Mouse (Mus musculus): ENCODE data around the gene Ryr2.
"Not testable (repeated sequence)": the region's sequence is repeated elsewhere in the genome, so short reads cannot be mapped to it uniquely, and the experiment has no call there.

Gene Ryr2

DNA sequence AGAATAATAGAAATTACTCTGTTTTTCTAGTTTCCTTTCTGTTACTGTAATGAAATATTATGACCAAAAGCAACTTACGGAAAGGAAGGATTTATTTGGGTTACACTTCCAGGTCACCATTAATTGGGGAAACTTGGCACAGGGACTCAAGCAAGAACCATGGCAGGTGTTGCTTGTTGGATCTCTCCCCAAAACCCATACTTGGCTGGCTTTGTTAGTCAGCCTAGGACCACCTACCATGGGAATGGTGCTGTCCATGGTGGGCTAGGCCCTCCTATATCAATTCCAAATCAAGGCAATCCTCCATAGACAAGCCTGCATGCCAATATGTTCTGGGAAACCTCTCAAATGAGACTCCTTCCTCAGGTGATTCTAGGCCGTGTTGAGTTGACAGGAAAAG, 237.3 kb downstream of the Ryr2 start:
- DNase-seq: no peak

DNA sequence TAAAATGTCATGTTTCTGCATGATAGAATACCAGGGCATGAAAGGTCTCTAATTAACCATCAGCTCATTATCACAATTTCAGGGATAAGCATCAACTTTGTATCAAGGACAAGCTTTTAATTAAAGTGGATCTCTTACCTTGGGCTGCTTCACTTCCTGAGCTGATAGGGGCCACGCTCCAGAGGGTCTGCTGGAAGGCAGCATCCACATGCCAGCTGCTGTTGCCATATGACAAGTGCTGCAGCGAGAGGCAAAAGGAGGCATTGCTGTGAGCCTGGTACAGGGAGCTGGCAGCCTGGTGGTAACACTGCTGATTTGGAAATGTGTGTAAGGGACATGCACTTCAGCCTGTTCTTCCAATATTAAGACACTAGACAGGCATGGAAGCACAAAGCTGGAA, 237.8 kb downstream of the Ryr2 start:
- DNase-seq: no peak

DNA sequence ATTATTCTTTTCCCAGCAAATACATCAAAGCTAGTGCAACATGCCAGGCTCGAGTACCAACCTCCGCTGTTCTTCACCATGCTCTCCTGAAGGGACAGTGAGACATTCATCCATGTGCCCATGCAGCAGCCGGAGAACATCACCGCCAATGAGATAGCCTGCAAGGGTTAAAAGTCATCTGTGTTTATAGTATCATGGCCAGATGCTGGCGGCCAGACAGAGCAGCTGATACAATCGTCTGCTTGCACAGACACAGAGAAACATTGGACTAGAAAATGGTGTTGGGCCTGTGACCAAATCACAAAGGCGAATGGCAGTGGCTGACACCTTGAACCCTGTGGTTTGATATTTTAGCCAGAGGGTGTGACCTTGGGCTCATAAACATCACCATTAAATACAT, 238.7 kb downstream of the Ryr2 start:
- DNase-seq: no peak

DNA sequence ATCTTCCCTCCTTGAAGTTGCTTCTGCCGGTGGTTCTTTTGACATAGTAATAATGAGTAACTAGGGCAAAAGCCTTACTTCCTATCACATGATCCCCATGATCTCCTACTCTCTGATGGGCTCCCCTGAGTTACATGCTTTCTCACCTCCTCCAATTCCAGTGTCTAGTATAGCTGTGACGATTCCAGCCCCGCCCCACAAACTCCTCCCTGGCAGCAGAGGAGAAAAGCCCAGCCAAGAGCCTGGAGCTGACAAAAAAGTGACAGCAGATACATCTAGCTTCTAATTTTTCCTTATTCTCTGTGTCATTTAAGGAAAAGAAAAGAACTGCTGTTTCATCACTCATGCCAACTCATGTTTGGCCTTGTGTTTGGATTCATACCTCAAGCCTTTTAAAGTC, 241.5 kb downstream of the Ryr2 start:
- no peak for DNase-seq

DNA sequence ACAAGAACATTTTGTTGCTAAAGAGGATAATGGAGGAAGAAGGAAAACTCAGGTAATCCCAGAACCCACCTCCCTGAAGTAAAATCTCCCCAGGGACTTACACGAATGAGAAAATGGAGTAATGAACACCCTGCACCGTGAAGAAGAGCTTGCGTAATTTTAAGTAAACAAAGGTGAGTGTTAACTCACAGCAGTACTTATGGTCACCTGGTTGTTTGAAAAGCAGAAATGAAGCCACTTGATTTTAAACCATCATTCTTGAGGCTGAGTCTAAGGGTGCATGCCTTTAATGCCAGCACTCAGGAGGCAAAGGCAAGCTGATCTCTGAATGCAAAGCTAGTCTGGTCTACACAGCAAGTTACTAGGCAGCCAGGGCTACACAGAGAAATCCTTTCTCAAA, 255.1 kb downstream of the Ryr2 start:
- DNase-seq: no peak

DNA sequence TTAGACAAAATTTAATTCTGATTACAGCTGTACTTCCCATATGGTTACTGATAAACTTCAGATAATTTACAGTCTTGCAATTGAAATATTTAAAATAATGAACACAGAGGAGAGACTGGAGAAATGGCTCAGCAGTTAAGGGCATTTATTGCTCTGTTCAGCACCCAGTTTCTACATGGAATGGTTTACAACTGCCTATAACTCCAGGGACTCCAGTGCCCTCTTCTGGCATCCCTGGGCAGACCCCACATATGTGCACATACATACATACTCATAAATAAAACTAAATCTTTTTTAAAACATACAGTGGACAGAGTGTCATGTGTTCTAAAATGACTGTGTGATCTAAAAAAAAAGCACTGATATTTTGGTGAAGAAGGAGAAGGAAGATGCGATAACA, 262.9 kb downstream of the Ryr2 start:
- DNase-seq: no peak

DNA sequence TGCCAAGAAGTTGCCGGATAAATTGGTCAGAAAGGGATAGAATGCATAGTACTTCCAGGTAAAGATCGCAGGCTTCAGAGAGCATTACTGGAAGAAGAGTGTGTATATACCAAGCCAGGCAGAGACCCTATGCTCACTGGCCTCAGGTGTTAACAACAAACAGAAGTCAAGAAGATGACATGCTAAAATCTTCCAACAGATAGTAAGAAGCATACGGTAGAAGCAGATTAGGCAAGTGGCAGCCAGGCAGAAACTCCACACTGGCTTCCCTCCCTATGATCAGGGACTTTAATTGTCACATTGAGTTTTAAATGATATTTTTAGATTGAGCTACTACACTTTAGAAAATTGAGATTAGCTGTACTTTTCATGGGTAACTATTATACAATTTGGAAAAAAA, 268.9 kb downstream of the Ryr2 start:
- DNase-seq: no peak

DNA sequence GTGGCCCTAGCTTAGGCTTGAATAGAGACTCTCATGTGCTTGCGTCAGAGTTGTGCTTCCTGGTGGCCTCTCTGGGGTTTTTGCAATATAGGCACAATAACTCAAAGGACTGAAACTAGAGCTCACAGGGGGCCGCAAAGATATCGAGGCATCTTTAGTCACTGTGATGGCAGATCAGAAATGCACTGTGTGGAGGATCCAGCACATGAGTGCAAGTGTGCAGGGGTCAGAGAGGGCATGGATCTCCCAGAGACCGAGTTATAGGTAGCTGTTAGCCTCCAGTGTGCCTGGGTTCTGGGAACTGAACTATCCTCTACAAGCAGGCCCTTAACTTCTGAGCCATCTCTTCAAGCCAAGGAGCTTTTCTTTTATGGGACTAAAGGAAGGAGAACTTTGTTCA, 269.6 kb downstream of the Ryr2 start:
- no peak for DNase-seq

DNA sequence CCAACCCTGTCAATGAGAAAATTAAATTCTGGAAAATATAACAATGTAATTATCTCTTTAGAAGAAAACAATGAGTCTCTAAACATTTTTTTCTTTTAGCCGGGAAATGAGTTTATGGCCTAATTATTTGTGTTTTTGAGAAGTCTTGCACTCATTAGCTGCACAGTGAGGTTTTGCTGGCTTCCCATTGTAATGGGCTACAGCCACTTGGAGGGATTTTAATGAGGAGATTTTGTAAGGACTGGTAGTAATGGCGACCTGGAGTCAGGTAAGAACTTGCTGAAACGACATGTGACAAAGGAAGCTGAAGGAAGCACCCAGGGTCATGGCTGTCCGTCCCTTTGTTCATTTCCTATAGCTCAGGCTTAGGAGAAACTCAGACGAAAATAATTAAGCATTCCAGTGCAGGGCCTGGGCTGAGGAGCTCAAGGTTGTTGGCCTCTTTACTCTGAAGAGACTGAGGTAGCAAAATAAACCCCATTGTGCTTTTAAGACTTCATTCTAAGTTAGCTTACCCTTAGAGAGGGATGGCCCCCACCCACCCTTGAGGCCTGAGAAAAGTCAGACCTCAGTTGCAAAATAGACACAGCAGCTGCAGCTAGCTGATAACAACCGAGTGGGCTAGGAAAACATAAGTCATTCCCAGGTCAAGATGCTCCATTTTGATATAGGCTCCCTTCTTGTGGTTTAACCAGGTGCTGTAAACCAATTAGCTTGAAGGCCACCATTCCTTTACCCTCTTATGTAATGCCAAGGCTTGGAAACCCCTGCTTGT, 270.3 kb downstream of the Ryr2 start:
- DNase-seq: no peak

DNA sequence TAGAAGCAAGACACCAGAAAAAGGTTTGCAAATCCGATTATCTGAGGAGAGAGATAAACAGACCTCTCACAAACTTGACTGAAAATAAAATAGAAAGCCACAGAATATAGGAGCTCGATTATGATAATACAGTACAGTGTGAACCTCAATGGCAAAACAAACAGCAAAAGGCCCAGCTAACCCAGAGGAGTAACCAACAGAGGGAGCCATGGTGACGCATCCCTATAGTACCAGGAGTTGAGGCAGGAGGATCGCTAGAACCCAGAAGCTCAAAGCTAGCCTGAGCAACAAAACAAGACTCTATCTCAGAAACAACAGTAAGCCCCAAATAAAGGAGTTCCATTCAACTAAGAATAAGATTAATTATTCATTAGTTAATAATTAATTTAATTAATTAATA, 275.5 kb downstream of the Ryr2 start:
- DNase-seq: no peak

DNA sequence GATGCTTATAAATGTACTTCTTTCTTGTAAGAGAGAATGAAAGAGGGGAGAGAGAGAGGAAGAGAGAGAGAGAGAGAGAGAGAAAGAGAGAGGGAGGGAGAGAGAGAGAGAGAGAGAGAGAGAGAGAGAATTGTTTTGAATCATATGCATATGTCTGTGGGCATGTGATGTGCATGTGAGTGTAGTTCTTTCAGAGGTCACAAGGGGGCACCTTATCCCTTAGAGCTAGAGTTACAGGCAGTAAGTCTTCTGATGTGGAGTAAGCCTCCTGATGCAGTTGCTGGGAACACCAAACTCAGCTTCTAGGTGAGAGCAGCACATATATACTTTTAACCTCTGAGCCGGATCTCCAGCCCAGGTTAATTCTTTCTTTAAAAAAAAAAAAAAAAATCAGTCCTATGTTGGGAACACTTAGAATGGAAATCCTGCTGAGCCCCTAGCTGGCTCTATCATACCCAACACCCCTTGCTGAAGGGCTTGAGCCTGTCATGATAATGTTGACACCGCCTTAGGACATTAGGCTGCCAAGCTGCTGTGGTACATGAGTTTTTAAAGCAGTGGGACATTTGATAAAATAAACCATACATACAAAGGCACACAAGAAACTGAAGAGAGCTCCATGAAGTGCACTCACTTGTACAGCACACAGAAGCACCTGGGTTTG, 281.1 kb downstream of the Ryr2 start:
- DNase-seq: no peak

DNA sequence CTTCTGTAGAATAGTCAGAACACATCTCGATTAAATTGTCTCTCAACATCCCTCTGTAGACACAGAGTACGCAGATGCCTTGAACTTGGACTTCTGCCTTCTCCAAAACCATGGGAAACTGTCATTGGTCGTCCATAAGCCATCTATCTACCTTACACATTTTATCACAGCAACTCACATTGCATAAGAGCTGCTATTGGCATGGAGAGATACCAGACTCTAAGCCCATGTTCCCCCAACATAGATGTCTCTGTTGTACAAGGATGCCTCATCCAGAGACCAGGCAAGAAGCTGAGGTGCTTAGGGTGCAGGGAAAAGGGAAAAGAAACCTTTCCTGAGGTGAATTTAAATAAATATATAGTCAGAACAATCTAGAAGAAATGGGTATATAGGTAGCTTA, 288.0 kb downstream of the Ryr2 start:
- DNase-seq: no peak

DNA sequence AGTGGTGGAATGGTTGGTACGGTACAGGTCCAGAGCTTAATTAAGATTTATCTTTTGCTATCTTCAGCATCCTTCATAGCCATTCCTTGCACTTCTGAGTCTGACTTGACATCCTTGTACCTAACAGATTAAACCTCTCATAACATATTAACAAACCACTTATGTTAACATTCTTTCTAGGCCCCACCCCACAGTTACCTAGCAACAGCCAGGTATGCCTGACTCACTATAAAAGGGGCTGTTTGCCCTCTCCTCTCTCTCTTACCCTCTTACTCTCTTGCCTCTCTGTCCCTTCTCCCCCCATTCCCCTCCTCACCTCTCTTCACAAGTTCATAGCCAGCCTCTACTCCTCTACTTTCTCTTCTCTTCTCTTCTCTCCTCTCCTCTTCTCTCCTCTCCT, 297.4 kb downstream of the Ryr2 start:
- not testable (repeated sequence) for DNase-seq

DNA sequence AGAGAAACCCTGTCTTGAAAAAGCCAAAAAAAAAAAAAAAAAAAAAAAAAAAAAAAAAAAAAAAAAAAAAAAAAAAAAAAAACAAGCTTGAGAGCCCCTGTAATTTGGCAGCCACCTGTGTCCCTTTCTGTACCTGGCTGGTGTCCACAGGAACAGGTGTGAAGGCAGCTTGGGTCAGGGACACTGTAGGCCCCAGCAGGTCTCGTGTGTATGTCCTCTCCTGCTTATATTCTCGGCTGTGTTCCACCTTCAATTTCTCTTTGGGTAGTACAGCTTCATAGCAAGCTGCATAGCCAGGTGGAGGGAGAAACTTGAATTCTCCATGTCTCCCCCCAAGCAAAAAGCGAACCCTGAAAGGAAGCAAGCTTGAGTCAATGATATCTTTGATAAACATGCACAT, 314.2 kb downstream of the Ryr2 start:
- peak; percentile 92 for DNase-seq

DNA sequence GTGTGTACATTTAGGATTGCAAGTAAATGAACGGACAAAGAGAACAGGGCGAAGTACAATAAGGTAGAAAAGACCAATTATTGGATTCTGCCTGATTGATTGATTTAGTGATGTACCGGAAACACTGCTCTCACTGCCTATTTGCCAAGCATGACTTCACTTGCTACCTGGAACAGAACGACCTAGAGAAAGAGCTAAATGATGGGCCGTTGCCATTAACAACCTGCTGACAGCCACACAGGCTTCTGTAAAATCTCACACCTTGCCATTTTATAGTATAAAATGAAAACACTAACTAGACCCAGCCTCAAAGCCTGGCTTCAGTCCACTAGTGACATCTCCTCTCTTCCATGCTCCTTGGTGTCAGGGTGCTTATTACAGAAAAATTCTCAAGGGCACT, 316.2 kb downstream of the Ryr2 start:
- DNase-seq: peak; percentile 37

DNA sequence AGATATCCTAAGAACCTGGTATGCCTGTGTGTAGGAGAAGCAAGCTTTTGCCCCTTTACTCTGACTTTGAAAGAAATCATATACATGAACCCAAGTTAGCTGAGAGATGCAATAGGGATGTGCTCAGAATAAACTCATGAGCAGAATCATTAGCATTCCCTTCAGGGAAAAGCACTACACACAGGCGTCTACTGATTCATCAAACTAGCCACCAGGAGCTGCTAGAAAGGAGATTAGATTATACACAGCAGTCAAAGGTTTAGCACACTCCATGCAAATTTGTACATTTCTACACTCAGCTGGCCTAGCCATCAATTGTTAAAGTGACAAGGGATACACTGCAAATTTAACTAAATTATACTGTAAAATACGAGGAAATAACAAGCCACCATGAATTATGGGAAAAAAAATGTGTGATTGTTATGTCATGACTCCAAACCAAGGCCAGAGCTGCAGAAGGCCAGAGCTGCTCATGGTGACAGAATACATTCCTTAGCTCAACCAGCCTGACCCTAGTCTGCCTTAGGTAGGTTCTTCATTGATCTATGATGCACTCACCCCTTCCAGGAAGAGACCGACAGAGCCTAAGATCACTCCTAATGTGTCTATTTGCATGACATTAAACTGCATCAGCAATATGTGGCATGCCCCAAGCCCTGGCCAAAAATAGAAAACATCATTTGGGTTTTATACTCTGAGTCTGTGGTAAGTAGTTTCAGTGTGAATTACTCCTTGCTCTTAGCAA, 324.2 kb downstream of the Ryr2 start:
- DNase-seq: no peak

DNA sequence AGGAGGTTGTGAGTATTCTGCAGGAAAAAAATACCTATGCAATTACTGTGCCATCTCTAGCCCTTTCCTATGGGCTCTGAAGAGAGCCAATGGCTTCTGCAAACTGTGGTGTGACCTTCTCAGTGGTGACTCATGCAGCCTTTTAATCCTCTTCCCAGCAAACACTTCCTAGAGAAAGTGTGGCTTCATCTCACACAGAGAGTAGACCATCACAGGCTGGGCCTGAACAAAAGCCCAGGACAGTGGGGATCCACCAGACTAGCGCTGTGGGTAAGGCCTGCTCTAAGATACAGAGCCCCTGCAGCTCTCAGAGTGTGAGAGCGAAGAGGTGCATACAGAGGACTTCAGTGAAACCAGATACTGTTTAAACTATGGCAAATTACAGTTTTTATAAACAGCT, 325.7 kb downstream of the Ryr2 start:
- DNase-seq: no peak

DNA sequence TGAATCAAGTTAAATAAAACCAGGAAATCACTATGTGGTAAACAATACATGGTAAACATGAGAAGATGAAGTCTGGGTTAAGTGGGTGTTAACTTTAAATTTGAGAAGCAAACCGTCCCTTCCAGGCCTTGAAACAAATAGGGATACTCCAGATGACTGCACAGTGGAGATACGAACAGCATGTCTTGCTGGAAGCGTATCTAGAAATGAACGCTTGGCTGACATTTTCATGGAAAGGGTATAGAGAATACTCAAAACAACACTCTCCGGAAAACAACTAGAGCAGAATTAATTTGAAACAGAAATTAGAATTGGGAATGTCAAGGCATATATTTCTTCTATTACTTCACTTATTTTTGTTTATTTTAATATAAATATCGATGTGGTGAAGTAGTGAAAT, 329.0 kb downstream of the Ryr2 start:
- DNase-seq: no peak

DNA sequence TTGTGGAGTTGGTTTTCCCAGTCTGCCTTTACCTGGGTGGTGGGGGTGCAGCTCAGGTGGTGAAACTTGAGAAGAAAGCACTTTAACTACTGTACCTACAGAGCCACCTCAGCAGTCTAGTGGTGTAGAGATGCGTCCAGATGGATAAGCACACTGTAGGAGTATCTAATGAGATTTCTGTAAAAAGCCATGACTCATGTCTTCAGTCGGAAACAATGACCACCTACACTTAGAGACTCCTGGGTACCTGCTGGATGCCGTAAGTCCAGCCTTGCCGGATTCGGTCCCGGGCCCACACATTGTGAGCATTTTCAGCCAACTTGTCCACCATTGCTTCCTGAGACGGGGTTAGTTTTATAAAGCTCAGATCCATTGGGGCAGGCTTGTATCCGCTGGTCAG, 334.6 kb downstream of the Ryr2 start:
- no peak for DNase-seq

DNA sequence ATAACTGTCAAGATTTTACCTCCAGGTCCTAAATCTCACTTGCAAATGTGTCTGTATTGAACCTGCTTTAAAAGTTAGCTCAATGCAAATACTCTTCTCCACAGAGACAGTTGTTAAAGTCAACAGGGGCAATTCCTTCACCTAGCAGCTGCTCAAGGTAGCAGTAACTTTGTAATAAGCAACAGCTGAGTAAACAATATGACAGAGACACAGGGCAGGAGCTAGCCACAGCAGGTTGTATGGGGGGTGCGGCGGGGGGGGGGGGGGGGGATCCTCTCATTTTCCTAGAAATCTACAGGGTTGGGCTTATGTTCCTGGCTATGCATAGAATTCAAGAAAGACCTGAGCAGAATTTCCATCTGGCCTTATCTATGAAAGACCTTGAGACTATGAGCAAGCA, 339.8 kb downstream of the Ryr2 start:
- no peak for DNase-seq

DNA sequence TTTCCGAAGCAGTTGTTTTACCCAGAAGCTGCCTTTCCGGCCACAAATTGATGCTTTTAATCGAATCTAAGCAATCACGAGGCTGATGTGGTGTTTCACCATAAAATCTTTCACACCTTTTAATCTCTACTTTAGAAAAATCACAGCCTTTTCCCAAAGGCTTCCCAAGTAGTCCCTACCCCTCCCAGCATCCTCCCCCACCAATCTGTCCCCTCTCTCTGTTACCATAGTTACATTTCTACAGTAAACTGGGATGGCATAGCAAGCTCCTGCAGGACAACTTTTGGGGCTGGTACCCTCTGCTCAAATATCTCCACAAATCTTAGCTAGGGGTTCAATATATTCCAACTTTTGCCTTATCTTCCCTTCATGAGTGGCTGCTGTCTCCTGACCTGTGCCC, 342.8 kb downstream of the Ryr2 start:
- no peak for DNase-seq

DNA sequence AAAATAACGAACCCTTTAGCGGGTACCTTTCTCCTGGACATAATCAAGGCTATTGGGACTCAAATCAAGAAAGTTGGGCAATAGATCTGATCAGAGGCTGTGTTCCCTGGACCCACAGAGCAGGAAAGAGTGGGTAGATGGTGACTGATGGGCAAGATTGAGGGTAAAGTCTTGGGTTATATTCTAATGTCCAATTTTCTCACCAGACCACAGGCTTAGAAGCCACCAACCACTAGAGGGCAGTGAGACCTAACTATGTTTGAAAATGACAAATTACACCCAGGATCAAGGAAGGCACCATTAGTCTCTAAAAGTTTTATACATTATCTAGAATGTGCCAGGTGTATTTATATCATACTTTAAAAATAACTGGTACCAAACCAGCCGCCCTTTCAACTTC, 343.6 kb downstream of the Ryr2 start:
- DNase-seq: peak; percentile 26

DNA sequence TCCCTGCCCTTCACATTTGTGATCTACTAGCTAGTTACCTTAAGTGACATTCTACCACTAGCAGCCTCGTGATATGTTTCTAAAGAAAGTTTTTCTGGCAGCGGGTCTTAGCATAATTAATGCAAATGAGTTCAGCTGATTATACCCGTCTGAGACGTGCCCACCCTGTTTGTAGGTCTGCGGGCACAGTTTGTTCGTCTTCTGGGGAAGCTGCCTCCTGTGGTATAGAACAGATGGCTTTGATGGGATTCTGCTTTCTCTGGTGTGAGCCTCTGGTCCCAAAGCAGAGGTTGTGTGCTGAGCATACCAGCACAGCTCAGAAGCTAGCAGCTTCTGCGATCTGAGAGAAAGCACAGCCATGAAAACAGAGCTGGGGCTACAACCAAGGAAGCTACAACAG, 348.9 kb downstream of the Ryr2 start:
- DNase-seq: no peak

DNA sequence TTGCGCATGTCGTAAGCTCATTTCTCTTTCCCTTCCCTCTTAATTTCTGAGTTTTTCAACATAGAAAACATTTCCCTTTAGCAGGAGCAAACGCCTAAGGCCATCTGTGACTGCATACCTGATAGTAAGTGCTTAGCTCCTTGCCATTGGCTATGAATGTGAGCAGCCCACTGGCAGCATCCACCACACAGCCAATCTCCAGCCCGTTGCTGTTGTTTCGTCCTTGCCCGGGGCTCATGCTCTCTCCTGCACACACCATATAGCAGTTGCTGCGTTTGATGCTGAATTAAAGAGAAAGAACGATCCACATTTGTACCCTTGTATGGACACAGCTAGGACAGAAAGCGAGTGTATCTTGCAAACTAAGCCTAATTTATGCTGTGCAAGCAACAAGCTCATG, 361.3 kb downstream of the Ryr2 start:
- no peak for DNase-seq
